Mouse (Mus musculus) adrenal gland, postnatal 25 days (tissue): ENCODE data around the gene Mpzl2. TPM values are rescaled to one million over a fixed set of nuclear protein-coding genes. Genes with fewer than 3 reads are reported as not detected.
A peak's percentile ranks its signal among the peaks of the same experiment; 100 is the strongest.

Experiments used
- DNase-seq: peaks from one replicate; pipeline ENCODE4 v3.0.0; 2021; ENCODE audit warnings: mixed read lengths
- long read RNA-seq: library from polyadenylated mRNA; stranded (forward); transcript quantifications from one replicate; pipeline ENCODE4 v2.0.0, GENCODE M21; 2021
- total RNA-seq: library from RNA; stranded (reverse); gene quantifications from 2 replicates; pipeline ENCODE4 v1.2.3, GENCODE M21; 2021

The Mpzl2 gene
- total RNA-seq = 5.7 and 7.4 TPM in 2 replicates
- long read RNA-seq, transcript Mpzl2-201 (6 exons, 3,107 nt) = major isoform, 11 of 22 reads
- long read RNA-seq, partial matches to known transcripts = 0 of 22 reads
- long read RNA-seq, other reads (novel, unspliced or antisense) = 11 of 22 reads

GRCm38 (mm10) chr9:45039499-45039898 is at the start of gene Mpzl2:
Gene Mpzl2 (plus strand): TSS chr9:45039799.
- DNase-seq = no peak

- DNase-seq = no peak
These were observed 47.8 kb upstream of the Mpzl2 start for GRCm38 (mm10) chr9:44991821-44992220.

- DNase-seq = no peak
These were observed 47.3 kb upstream of the Mpzl2 start for GRCm38 (mm10) chr9:44992271-44992670.

DNA sequence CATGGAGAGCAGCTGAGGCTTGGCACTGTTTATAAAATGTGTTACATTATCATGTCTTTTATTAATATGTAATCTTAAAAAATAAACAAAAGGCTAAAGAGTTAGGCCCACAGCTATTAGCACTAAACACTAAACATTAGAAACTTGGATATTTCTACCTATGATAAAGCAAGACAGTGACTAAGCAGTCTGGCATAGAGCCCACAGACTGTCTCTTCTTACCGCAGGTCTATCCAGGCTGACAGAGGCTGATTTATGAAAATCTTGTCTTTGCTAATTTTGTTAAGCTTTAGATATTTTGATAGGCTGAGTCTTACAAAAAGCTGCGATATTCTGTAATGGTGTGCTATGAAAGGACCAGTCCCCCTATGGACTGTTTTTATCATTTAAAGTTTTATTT is 46.3 kb upstream of the Mpzl2 start:
- no peak for DNase-seq

- no peak for DNase-seq
These were observed 44.6 kb upstream of the Mpzl2 start for GRCm38 (mm10) chr9:44994962-44995361.

GRCm38 (mm10) chr9:44996590-44996989 is 43.0 kb upstream of the Mpzl2 start:
- DNase-seq = no peak

- DNase-seq = no peak
These were observed 41.5 kb upstream of the Mpzl2 start for GRCm38 (mm10) chr9:44998138-44998537.

DNA sequence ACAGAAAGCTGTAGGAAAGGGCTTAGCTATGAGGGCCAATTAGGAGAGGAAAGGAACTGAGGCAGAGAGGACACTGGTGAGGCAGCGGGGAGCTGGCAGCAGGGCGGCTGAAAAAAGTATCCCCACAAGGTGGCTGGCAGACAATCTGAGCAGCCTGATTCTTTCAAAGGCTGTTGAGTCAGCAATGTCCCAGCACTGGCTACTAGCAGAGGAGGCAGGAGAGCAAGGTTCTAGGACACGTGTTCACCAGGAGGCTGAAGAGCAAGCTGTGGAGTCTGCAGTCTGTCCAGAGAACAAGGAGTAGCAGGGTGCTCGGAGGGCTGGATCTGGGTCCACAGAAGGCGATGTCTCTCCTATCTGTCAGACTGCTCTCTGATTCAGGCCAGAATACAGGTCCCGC is 40.4 kb upstream of the Mpzl2 start:
- DNase-seq = no peak

DNA sequence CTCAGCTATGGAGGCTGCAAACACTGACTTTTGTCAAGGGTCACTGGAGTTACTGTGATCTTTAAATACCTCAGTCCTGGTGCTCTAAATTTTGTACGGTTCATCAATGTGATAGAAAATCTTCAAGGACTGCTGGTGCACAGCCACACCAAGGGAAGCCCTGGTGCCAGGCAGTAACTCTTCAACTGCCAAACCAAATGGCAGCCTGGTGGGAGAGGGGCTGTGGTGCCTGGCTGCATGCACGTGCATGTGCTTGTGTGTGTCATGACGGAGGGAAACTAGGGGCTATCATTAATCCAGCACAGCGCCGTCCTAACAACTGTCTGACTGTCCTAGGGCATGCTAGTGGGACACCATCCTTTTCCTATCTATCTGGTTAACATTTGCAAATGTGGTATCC is 39.8 kb upstream of the Mpzl2 start:
- DNase-seq = no peak

- no peak for DNase-seq
These were observed 39.4 kb upstream of the Mpzl2 start for GRCm38 (mm10) chr9:45000249-45000648.

GRCm38 (mm10) chr9:45007404-45007803 is 32.2 kb upstream of the Mpzl2 start:
- DNase-seq = no peak

DNA sequence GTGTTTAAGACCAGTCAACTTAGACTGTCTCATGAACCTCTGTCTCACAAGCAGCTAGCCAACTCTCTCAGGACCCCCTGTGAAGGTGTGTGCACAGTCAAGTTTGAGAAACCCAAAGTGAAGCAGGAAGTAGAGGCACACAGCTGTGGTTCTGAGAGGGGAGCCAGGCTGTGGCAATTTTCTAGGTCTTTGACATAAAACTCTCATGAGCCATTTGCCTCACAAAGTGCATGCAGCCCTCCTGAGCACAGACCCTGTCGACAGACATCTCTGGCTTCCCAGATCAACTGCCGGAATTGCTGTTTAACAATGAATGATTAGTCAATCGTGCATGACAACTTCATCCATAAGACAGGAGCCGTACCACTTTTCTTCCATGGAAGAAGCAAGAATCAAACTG is 31.3 kb upstream of the Mpzl2 start:
- DNase-seq = no peak

DNA sequence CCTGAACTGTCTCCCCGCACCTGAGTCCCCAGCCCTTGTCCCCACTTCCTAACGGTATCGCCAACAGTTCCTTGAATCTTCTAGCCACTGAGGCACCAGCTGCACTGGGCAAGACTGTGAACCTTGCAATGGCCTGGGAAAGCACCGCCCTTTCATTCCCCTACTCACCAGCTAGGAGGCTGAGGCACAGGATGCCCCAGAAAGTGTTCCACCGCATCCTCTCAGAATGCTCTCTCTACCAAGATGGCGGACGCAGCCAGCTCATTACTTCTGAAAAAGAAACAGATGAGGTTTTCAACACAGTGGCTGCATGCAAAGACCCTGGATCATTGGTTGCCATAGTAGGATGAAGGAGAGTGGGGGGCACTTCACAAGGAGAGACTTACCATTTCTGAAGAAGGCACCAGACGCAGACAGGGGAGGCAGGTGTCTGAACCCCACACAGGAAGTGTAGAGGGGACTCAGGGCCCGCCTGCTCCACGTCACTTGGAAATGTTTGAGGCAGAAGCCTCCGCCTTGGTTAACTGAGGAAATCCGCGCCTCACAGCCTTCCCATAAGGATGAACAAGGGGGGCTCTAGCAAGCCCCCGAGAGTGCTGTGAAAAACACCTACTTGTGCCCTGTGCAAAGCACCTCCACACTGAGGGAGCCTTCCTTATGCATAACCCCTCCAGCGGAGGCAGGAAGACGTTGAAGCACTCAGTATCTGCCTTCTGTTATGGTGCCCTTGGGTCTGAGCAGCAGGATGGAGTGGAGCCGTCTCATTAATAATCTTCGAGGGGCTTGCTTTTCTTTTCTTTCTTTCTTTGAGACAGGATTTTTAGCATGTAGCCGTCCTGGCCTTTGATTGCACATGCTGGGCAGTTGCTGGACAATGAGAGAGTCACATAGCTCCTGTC is 30.2 kb upstream of the Mpzl2 start, which contains the start of gene Cd3e:
Gene Cd3e, minus strand, starts transcription at position 448 of the 899 bp plus-strand sequence.
- no peak for DNase-seq

DNA sequence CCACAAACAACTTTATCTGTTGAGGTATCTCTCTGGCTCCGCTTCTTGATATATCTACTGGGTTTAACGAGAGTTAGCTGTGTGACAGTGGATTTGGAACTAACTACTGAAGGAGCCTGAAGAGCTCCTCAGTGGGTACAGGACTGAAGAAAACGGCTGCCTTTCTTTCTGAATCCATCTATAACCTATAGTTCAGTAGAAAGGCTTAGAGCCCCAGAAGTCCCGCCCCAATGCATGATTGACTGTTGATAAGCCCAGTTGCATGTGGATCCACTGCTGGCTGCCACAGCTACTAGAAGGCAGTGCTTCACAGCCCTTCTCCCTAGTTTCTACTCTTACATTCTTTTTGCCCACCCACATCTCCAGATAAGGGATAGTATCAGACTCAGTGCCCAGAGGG is 29.1 kb upstream of the Mpzl2 start:
- DNase-seq = no peak

GRCm38 (mm10) chr9:45011291-45011690 is 28.3 kb upstream of the Mpzl2 start:
- DNase-seq = no peak

DNA sequence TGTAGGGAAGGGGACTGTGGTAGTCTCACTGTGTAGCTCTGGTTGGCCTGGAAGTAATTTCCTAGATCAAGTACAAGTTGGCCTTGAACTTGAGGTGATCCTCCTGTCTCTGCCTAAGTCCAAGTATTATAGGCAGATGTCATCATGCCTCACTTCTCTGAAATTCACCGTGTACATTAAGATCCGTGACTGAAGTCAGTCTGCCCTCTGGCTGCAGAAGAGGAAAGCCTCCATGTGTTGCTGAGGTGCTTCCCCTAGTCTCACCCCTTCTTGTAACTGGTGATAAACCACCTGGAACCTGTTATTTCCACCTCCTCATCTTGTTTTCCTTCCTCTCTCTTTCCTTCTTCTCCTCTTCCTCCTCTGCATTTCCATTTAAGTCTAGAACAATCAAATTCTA is 24.7 kb upstream of the Mpzl2 start:
- DNase-seq = no peak

DNA sequence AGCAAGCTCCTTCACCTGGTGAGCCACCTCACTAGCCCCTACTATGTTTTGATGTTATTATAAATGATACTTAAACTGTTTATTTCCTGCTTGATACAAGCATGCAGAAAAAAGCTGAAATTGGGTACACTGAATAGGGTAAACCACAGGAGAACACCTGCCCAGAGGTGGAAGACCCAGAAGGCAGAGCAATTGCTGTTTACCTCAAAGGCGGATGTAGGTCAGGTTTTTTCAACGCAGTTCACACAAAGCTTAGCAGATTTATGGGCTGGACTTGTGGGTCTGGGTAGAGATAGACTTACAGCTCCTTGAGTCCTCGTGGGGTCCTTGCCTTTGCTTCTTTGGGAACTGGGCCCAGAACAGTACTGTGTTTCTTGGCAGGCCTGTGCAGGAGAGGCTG is 23.8 kb upstream of the Mpzl2 start:
- DNase-seq = no peak

GRCm38 (mm10) chr9:45018031-45018430 is 21.6 kb upstream of the Mpzl2 start:
- no peak for DNase-seq

DNA sequence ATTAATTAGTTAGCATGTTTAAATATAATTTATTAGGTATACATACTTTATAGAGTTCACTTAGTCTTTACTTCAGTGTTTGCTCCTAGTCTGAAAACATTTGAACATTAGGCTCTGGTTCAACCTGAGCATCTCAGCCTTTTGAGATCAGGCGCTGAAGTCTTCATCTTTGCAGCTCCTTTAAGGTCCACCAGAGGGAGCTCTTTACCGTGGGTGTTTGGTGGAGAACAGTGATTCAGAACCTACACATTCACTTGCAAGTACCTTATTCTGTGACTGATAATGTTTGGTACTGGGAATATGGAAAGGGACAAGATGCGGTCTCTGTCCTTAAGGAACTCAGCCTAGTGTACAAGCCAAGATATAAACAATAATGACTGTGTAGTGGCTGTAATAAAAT is 16.8 kb upstream of the Mpzl2 start:
- DNase-seq = peak; percentile 34

DNA sequence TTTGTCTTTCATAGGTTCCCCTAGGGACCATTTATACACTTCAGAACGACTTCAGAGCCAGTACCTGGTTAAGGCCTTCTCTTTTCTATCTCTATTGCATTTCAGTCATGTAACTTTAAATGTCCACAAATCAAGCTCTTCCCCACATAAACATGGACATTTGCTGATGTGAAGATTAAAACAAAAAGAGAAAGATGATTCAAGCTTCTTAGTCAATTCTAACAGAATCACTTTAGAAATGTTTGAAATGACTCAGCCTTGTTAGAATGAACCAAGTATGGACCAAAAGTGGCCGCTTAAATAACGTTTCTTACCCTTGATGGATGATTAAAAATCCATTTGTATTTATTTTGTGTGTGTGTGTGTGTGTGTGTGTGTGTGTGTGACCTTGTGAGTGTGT is 16.0 kb upstream of the Mpzl2 start:
- DNase-seq = no peak

DNA sequence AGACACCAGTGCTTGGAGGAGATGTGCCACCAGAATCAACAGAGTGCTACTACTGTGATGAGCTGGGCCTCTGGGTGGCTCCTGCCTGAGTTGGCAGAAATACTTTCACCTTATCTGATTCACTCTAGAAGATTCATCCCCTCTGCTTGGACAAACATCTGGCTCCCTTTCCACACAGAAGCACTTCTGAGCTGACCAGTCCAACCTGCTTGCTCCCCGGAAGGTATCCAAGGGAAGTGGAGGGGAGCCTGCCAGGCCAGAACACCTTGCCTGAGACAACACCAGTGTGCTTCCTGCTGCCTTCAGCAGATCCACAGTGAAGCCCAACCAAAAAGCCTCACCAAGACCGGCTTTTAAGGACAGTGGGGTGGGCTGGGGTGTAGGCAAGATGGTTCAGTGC is 15.4 kb upstream of the Mpzl2 start:
- DNase-seq = no peak

DNA sequence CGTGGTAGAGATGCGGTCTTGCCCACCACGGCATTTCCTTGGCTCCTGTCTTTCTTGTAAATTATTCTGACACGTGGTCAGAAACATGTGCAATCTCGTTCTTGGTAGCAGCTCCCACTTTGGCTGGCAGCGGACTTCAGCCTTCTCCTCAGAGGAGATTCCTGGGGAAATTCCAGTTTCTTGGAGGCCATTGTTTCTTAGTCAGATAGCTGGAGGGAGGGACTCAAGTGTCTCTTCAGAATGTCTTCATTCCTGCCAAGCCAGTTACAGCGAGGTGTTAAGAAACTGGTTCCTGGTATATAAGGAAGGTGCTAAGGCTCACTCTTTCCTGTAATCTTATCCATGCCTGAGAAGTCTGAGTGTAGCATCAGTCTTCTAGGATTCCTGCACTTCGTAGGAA is 12.2 kb upstream of the Mpzl2 start:
- no peak for DNase-seq

- no peak for DNase-seq
These were observed 9.3 kb upstream of the Mpzl2 start for GRCm38 (mm10) chr9:45030341-45030740.

GRCm38 (mm10) chr9:45032261-45032660 is 7.3 kb upstream of the Mpzl2 start:
- no peak for DNase-seq
